Mouse (Mus musculus): ENCODE results near the gene Kdm4b.

Gene Kdm4b

GRCm38 (mm10) chr17:56294241-56294640, 31.6 kb upstream of the Kdm4b start:
- in situ Hi-C loops (cut with MboI; ENCODE audit: low pct_unique_long_range_greater_than_20kb in 1 of 2, low sequenced_read_pairs in 2 of 2, unreplicated experiment in 1 of 2), result no loop called here

- in situ Hi-C loops (cut with MboI; ENCODE audit: low pct_unique_long_range_greater_than_20kb in 1 of 2, low sequenced_read_pairs in 2 of 2, unreplicated experiment in 1 of 2), result no loop called here
Observed at GRCm38 (mm10) chr17:56296201-56296600, 29.7 kb upstream of the Kdm4b start.

- in situ Hi-C loops (cut with MboI; ENCODE audit: low pct_unique_long_range_greater_than_20kb in 1 of 2, low sequenced_read_pairs in 2 of 2, unreplicated experiment in 1 of 2), result no loop called here
Observed at GRCm38 (mm10) chr17:56298238-56298637, 27.6 kb upstream of the Kdm4b start.

- in situ Hi-C loops (cut with MboI; ENCODE audit: low pct_unique_long_range_greater_than_20kb in 1 of 2, low sequenced_read_pairs in 2 of 2, unreplicated experiment in 1 of 2), result no loop called here
Observed at GRCm38 (mm10) chr17:56300186-56300585, 25.7 kb upstream of the Kdm4b start, which contains the start of gene Arrdc5. Gene Arrdc5 (minus strand): TSS chr17:56300286.

GRCm38 (mm10) chr17:56302363-56302996, 23.4 kb upstream of the Kdm4b start:
- in situ Hi-C loops (cut with MboI; ENCODE audit: low pct_unique_long_range_greater_than_20kb in 1 of 2, low sequenced_read_pairs in 2 of 2, unreplicated experiment in 1 of 2), result no loop called here

GRCm38 (mm10) chr17:56303160-56303846, 22.6 kb upstream of the Kdm4b start, which contains the start of gene Uhrf1:
Gene Uhrf1 (plus strand): TSS chr17:56303321.
- in situ Hi-C loops (cut with MboI; ENCODE audit: low pct_unique_long_range_greater_than_20kb in 1 of 2, low sequenced_read_pairs in 2 of 2, unreplicated experiment in 1 of 2), result no loop called here

GRCm38 (mm10) chr17:56303847-56304586, 21.8 kb upstream of the Kdm4b start:
- in situ Hi-C loops (cut with MboI; ENCODE audit: low pct_unique_long_range_greater_than_20kb in 1 of 2, low sequenced_read_pairs in 2 of 2, unreplicated experiment in 1 of 2), result no loop called here

GRCm38 (mm10) chr17:56304718-56305117, 21.1 kb upstream of the Kdm4b start:
- in situ Hi-C loops (cut with MboI; ENCODE audit: low pct_unique_long_range_greater_than_20kb in 1 of 2, low sequenced_read_pairs in 2 of 2, unreplicated experiment in 1 of 2), result no loop called here

- in situ Hi-C loops (cut with MboI; ENCODE audit: low pct_unique_long_range_greater_than_20kb in 1 of 2, low sequenced_read_pairs in 2 of 2, unreplicated experiment in 1 of 2), result no loop called here
Observed at GRCm38 (mm10) chr17:56305156-56305555, 20.7 kb upstream of the Kdm4b start.

GRCm38 (mm10) chr17:56305826-56306225, 20.0 kb upstream of the Kdm4b start:
- in situ Hi-C loops (cut with MboI; ENCODE audit: low pct_unique_long_range_greater_than_20kb in 1 of 2, low sequenced_read_pairs in 2 of 2, unreplicated experiment in 1 of 2), result no loop called here

GRCm38 (mm10) chr17:56308088-56308487, 17.8 kb upstream of the Kdm4b start:
- in situ Hi-C loops (cut with MboI; ENCODE audit: low pct_unique_long_range_greater_than_20kb in 1 of 2, low sequenced_read_pairs in 2 of 2, unreplicated experiment in 1 of 2), result no loop called here

- in situ Hi-C loops (cut with MboI; ENCODE audit: low pct_unique_long_range_greater_than_20kb in 1 of 2, low sequenced_read_pairs in 2 of 2, unreplicated experiment in 1 of 2), result no loop called here
Observed at GRCm38 (mm10) chr17:56309191-56309945, 16.5 kb upstream of the Kdm4b start.

- in situ Hi-C loops (cut with MboI; ENCODE audit: low pct_unique_long_range_greater_than_20kb in 1 of 2, low sequenced_read_pairs in 2 of 2, unreplicated experiment in 1 of 2), result no loop called here
Observed at GRCm38 (mm10) chr17:56324419-56324818, 1.4 kb upstream of the Kdm4b start.

- in situ Hi-C loops (cut with MboI; ENCODE audit: low pct_unique_long_range_greater_than_20kb in 1 of 2, low sequenced_read_pairs in 2 of 2, unreplicated experiment in 1 of 2), result no loop called here
Observed at GRCm38 (mm10) chr17:56326153-56327147, 588 bp downstream of the Kdm4b start.

GRCm38 (mm10) chr17:56329267-56329666, 3.4 kb downstream of the Kdm4b start:
- in situ Hi-C loops (cut with MboI; ENCODE audit: low pct_unique_long_range_greater_than_20kb in 1 of 2, low sequenced_read_pairs in 2 of 2, unreplicated experiment in 1 of 2), result no loop called here

GRCm38 (mm10) chr17:56330345-56330744, 4.5 kb downstream of the Kdm4b start:
- in situ Hi-C loops (cut with MboI; ENCODE audit: low pct_unique_long_range_greater_than_20kb in 1 of 2, low sequenced_read_pairs in 2 of 2, unreplicated experiment in 1 of 2), result no loop called here

- in situ Hi-C loops (cut with MboI; ENCODE audit: low pct_unique_long_range_greater_than_20kb in 1 of 2, low sequenced_read_pairs in 2 of 2, unreplicated experiment in 1 of 2), result no loop called here
Observed at GRCm38 (mm10) chr17:56331256-56331655, 5.4 kb downstream of the Kdm4b start.

GRCm38 (mm10) chr17:56332987-56333386, 7.1 kb downstream of the Kdm4b start:
- in situ Hi-C loops (cut with MboI; ENCODE audit: low pct_unique_long_range_greater_than_20kb in 1 of 2, low sequenced_read_pairs in 2 of 2, unreplicated experiment in 1 of 2), result no loop called here
